Comparison of ENCODE assay signal across 9 mouse cellular contexts in genomic region chr1:156074575-156074974, GRCm38 (mm10). TPM values are rescaled to one million over a fixed set of nuclear protein-coding genes. Genes with fewer than 3 reads are reported as not detected.
A peak's percentile ranks its signal among the peaks of the same experiment; 100 is the strongest.
DNase-seq lines count a peak whose midpoint lies in the region; ATAC-seq and TF ChIP-seq lines count a peak whose summit lies in the region.
"Had no signal": no experiment of that assay in that cellular context is flagged by ENCODE, and none has a peak within 500 bp of the region (broad histone marks: within the 10 kb centered on the region; RNA-seq: fewer than 3 reads in every experiment).

No protein-coding gene starts in this region.

- no peak for ATAC-seq in monocyte, adult 5-6 weeks (replicated peaks; ENCODE audit: insufficient number of reproducible peaks, low FRiP score, low TSS enrichment, poor library complexity, severe bottlenecking)

- no peak overlapping the region for H3K27ac ChIP-seq in gastrocnemius, adult 2 months

- no peak for TF ChIP-seq CTCF in gastrocnemius, adult 2 months (IDR thresholded peaks at IDR 0.05)

- peak; percentile 29 for DNase-seq in gastrocnemius, adult 2 months
- no peak for DNase-seq in gastrocnemius, adult 8-10 months (ENCODE audit: low spot score in 2 of 2)
- DNase-seq in ovary, postnatal 36 days (ENCODE audit: low spot score), result peak; percentile 35
- no peak for DNase-seq in ovary, adult 18-20 months (ENCODE audit: low spot score)
- DNase-seq in kidney, postnatal 36 days, result peak; percentile 43 to 53
- peak; percentile 55 for DNase-seq in retina, postnatal 1 day
- no peak for DNase-seq in cerebellum, postnatal 10 days
- DNase-seq: B cell, adult 2 months had no signal

- intact Hi-C loops in gastrocnemius, adult 2 months (cut with DNase I), result no loop called here

- H3K4me3 ChIP-seq in gastrocnemius, adult 2 months, result no peak overlapping the region

RNA-seq across cellular contexts. Expression of gene Tor1aip1, which starts 38.3 kb away (rescaled TPM):
- 100 to 1,000 TPM; 115 to 138 TPM for total RNA-seq in gastrocnemius, adult 2 months (2021)
- total RNA-seq in gastrocnemius, adult 8-10 months (2022), result 100 to 1,000 TPM; 120 to 141 (median 125) TPM
- total RNA-seq in monocyte, adult 5-6 weeks (2017), result 86.4 to 108 TPM (median 91.2 TPM) in 3 replicates

RNA-seq across cellular contexts. Expression of gene Tor1aip2, which starts 39.4 kb away (rescaled TPM):
- total RNA-seq in gastrocnemius, adult 2 months (2021), result 10 to 100 TPM; 56.6 to 66.2 TPM
- total RNA-seq in gastrocnemius, adult 8-10 months (2022), result 10 to 100 TPM; 50.3 to 57.4 (median 55.3) TPM
- total RNA-seq in monocyte, adult 5-6 weeks (2017), result 43.7 to 58.5 TPM (median 52.0 TPM) in 3 replicates

Comparison
In these comparisons a context has a peak if more than half of its experiments do, and no peak if none do; other contexts are left out.
1. DNase-seq: peak in gastrocnemius, adult 2 months (single experiment), ovary, postnatal 36 days (single experiment), kidney, postnatal 36 days (2 of 2) and retina, postnatal 1 day (single experiment); none in gastrocnemius, adult 8-10 months (0 of 2), ovary, adult 18-20 months (single experiment) and cerebellum, postnatal 10 days (0 of 2).